Mouse (Mus musculus): ENCODE measurements around the gene Rtkn. TPM values are rescaled to one million over a fixed set of nuclear protein-coding genes. Genes with fewer than 3 reads are reported as not detected.
A peak's percentile ranks its signal among the peaks of the same experiment; 100 is the strongest.

The Rtkn gene
- polyA plus RNA-seq, 1 experiment from 2014 or later = 6.3 TPM

- Histone ChIP-seq H3K36me3 (ENCODE audit: control insufficient read depth, insufficient read depth, low read length) (no peaks in the 10 kb centered on the region), H3K9me3 (ENCODE audit: control insufficient read depth, low read length) (no peaks in the 10 kb centered on the region), H3K9ac (replicated peaks; ENCODE audit: low read depth, low read length) (no peak overlapping the region), H3K4me1 (ENCODE audit: control insufficient read depth, insufficient read depth, low read length) (peaks cover 9% of the 10 kb centered on the region), H3K27ac (ENCODE audit: low read depth, low read length) (no peak overlapping the region), H3K27me3 (ENCODE audit: control insufficient read depth, insufficient read depth, low read length) (no peaks in the 10 kb centered on the region), H3K4me2 (ENCODE audit: low read depth, low read length) (peak overlapping the region; percentile 78; the same call in 1 of the 2 replicates), H3K4me3 (ENCODE audit: low read depth, low read length) (no peak overlapping the region)
- peak; percentile 39; the same call in 1 of the 2 replicates for ATAC-seq (ENCODE audit: low read depth)
- 39% methylated on average over 11 of the region's 11 CpGs for WGBS
These were observed 7.6 kb downstream of the Rtkn start for GRCm38 (mm10) chr6:83142886-83143285.

GRCm38 (mm10) chr6:83145209-83145608, 9.9 kb downstream of the Rtkn start:
- no peaks in the 10 kb centered on the region for H3K27me3 ChIP-seq (ENCODE audit: control insufficient read depth, insufficient read depth, low read length)
- no peak for ATAC-seq (ENCODE audit: low read depth)
- no peak overlapping the region for H3K9ac ChIP-seq (replicated peaks; ENCODE audit: low read depth, low read length)
- H3K4me1 ChIP-seq (ENCODE audit: control insufficient read depth, insufficient read depth, low read length) = peaks cover 9% of the 10 kb centered on the region
- no peak overlapping the region for H3K27ac ChIP-seq (ENCODE audit: low read depth, low read length)
- H3K9me3 ChIP-seq (ENCODE audit: control insufficient read depth, low read length) = no peaks in the 10 kb centered on the region
- WGBS = 78% methylated on average over 2 of the region's 2 CpGs
- no peaks in the 10 kb centered on the region for H3K36me3 ChIP-seq (ENCODE audit: control insufficient read depth, insufficient read depth, low read length)
- no peak overlapping the region for H3K4me3 ChIP-seq (ENCODE audit: low read depth, low read length)
- no peak overlapping the region for H3K4me2 ChIP-seq (ENCODE audit: low read depth, low read length)

DNA sequence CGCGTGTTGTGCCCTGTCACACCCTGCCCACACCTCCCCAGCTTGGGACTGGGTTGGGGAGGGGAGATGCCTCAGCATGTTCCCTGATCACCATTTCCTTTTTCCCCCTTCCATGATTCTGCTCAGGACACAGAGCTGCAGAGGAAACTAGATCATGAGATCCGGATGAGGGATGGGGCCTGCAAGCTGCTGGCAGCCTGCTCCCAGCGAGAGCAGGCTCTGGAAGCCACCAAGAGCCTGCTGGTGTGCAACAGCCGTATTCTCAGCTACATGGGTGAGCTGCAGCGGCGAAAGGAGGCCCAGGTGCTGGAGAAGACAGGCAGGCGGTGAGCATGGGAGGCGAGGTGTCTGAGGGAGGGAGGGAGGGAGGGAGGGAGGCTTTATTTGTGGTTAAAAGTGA, 10.5 kb downstream of the Rtkn start:
- peaks cover 9% of the 10 kb centered on the region for H3K4me1 ChIP-seq (ENCODE audit: control insufficient read depth, insufficient read depth, low read length)
- H3K4me3 ChIP-seq (ENCODE audit: low read depth, low read length) = no peak overlapping the region
- H3K9me3 ChIP-seq (ENCODE audit: control insufficient read depth, low read length) = no peaks in the 10 kb centered on the region
- no peak overlapping the region for H3K9ac ChIP-seq (replicated peaks; ENCODE audit: low read depth, low read length)
- ATAC-seq (ENCODE audit: low read depth) = no peak
- 72% methylated on average over 9 of the region's 9 CpGs for WGBS
- no peaks in the 10 kb centered on the region for H3K27me3 ChIP-seq (ENCODE audit: control insufficient read depth, insufficient read depth, low read length)
- H3K36me3 ChIP-seq (ENCODE audit: control insufficient read depth, insufficient read depth, low read length) = no peaks in the 10 kb centered on the region
- no peak overlapping the region for H3K4me2 ChIP-seq (ENCODE audit: low read depth, low read length)
- no peak overlapping the region for H3K27ac ChIP-seq (ENCODE audit: low read depth, low read length)

- Histone ChIP-seq H3K4me2 (ENCODE audit: low read depth, low read length) (no peak overlapping the region), H3K27me3 (ENCODE audit: control insufficient read depth, insufficient read depth, low read length) (no peaks in the 10 kb centered on the region), H3K9ac (replicated peaks; ENCODE audit: low read depth, low read length) (no peak overlapping the region), H3K4me1 (ENCODE audit: control insufficient read depth, insufficient read depth, low read length) (peaks cover 3% of the 10 kb centered on the region), H3K36me3 (ENCODE audit: control insufficient read depth, insufficient read depth, low read length) (no peaks in the 10 kb centered on the region), H3K4me3 (ENCODE audit: low read depth, low read length) (no peak overlapping the region), H3K9me3 (ENCODE audit: control insufficient read depth, low read length) (no peaks in the 10 kb centered on the region), H3K27ac (ENCODE audit: low read depth, low read length) (no peak overlapping the region)
- 54% methylated on average over 7 of the region's 7 CpGs for WGBS
- no peak for ATAC-seq (ENCODE audit: low read depth)
These were observed 12.0 kb downstream of the Rtkn start for GRCm38 (mm10) chr6:83147280-83147679.

DNA sequence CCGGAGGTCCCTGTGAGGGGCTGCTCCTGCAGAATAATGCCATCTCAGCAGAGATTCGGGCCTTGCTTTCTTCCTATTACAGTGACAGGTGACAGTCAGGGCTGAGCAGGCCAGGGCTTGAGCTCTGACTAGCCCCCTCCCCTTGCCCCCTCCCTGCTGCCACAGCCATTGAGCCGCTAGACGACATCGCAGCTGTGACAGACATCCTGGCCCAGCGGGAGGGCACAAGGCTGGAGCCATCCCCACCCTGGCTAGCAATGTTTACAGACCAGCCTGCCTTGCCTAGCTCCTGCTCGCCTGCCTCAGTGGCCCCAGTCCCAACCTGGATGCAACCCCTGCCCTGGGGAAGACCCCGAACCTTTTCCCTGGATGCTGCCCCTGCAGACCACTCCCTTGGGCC, 16.5 kb downstream of the Rtkn start:
- no peak overlapping the region for H3K9ac ChIP-seq (replicated peaks; ENCODE audit: low read depth, low read length)

DNA sequence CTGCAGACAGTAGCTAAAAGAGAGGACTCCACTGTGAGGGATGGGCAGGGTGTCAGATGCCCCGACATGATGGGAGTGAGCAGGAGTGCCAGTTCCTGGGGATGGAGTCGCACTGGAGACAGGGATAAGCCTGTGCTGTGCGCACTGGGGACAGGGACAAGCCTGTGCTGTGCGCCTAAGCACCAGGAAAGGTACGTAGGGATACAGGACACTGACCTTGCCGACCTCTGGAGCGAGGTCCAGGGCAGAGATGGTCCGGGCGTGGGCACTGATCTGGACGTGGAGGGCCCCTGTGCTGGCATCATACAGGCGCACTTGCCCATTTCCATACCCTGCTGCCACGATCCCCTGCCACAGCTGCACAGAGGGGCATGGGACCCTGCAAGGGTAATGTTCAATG, 17.8 kb downstream of the Rtkn start:
- Histone ChIP-seq H3K9me3 (ENCODE audit: control insufficient read depth, low read length) (no peaks in the 10 kb centered on the region), H3K27ac (ENCODE audit: low read depth, low read length) (no peak overlapping the region), H3K9ac (replicated peaks; ENCODE audit: low read depth, low read length) (no peak overlapping the region), H3K36me3 (ENCODE audit: control insufficient read depth, insufficient read depth, low read length) (peaks cover 3% of the 10 kb centered on the region; the same call in 1 of the 2 replicates), H3K4me3 (ENCODE audit: low read depth, low read length) (no peak overlapping the region), H3K27me3 (ENCODE audit: control insufficient read depth, insufficient read depth, low read length) (no peaks in the 10 kb centered on the region), H3K4me2 (ENCODE audit: low read depth, low read length) (no peak overlapping the region), H3K4me1 (ENCODE audit: control insufficient read depth, insufficient read depth, low read length) (0 out of 2 replicates have a peak, but pooled peaks cover 7% of the 10 kb centered on the region)
- WGBS = 90% methylated on average over 12 of the region's 12 CpGs
- ATAC-seq (ENCODE audit: low read depth) = no peak

More for the DNA sequence above, 16.5 kb downstream of the Rtkn start:
- Histone ChIP-seq H3K27me3 (ENCODE audit: control insufficient read depth, insufficient read depth, low read length) (no peaks in the 10 kb centered on the region), H3K27ac (ENCODE audit: low read depth, low read length) (no peak overlapping the region), H3K4me1 (ENCODE audit: control insufficient read depth, insufficient read depth, low read length) (0 out of 2 replicates have a peak, but pooled peaks cover 7% of the 10 kb centered on the region), H3K4me2 (ENCODE audit: low read depth, low read length) (no peak overlapping the region), H3K9me3 (ENCODE audit: control insufficient read depth, low read length) (no peaks in the 10 kb centered on the region), H3K36me3 (ENCODE audit: control insufficient read depth, insufficient read depth, low read length) (peaks cover 3% of the 10 kb centered on the region; the same call in 1 of the 2 replicates), H3K4me3 (ENCODE audit: low read depth, low read length) (no peak overlapping the region)
- ATAC-seq (ENCODE audit: low read depth) = no peak
- 37% methylated on average over 8 of the region's 8 CpGs for WGBS

DNA sequence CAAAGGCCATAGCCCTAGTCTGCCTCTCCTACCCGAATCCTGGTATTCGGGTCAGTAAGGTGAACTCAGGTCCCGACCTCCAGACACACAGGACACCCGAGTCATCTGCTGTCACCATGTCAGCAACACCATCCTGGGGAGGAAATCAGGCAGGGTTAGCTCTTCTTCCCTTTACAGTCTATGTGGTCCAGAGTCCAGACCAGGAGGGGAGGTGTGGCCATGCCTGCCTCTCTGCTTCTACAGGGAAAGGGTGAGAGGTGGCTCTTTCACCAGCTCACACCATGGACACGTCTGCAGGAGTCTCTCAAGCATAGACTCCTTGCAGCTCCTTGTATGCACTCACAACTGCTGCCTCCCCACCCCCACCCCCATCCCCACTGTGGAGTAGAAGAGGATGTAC, 18.2 kb downstream of the Rtkn start:
- Histone ChIP-seq H3K4me1 (ENCODE audit: control insufficient read depth, insufficient read depth, low read length) (0 out of 2 replicates have a peak, but pooled peaks cover 7% of the 10 kb centered on the region), H3K4me3 (ENCODE audit: low read depth, low read length) (no peak overlapping the region), H3K4me2 (ENCODE audit: low read depth, low read length) (no peak overlapping the region), H3K36me3 (ENCODE audit: control insufficient read depth, insufficient read depth, low read length) (peaks cover 3% of the 10 kb centered on the region; the same call in 1 of the 2 replicates), H3K9ac (replicated peaks; ENCODE audit: low read depth, low read length) (no peak overlapping the region), H3K27ac (ENCODE audit: low read depth, low read length) (no peak overlapping the region), H3K27me3 (ENCODE audit: control insufficient read depth, insufficient read depth, low read length) (no peaks in the 10 kb centered on the region), H3K9me3 (ENCODE audit: control insufficient read depth, low read length) (no peaks in the 10 kb centered on the region)
- no peak for ATAC-seq (ENCODE audit: low read depth)
- 78% methylated on average over 5 of the region's 5 CpGs for WGBS

- WGBS = 8% methylated on average over 23 of the region's 23 CpGs
- peaks cover 5% of the 10 kb centered on the region for H3K27me3 ChIP-seq (ENCODE audit: control insufficient read depth, insufficient read depth, low read length)
- H3K9me3 ChIP-seq (ENCODE audit: control insufficient read depth, low read length) = no peaks in the 10 kb centered on the region
- peak overlapping the region; percentile 50 for H3K4me3 ChIP-seq (ENCODE audit: low read depth, low read length)
- peak; percentile 48 for ATAC-seq (ENCODE audit: low read depth)
- H3K4me1 ChIP-seq (ENCODE audit: control insufficient read depth, insufficient read depth, low read length) = 0 out of 2 replicates have a peak, but pooled peaks cover 7% of the 10 kb centered on the region
- H3K36me3 ChIP-seq (ENCODE audit: control insufficient read depth, insufficient read depth, low read length) = peaks cover 3% of the 10 kb centered on the region; the same call in 1 of the 2 replicates
- peak overlapping the region; percentile 4; the same call in 1 of the 2 replicates for H3K27ac ChIP-seq (ENCODE audit: low read depth, low read length)
- peak overlapping the region; percentile 39 for H3K9ac ChIP-seq (replicated peaks; ENCODE audit: low read depth, low read length)
- peak overlapping the region; percentile 57 for H3K4me2 ChIP-seq (ENCODE audit: low read depth, low read length)
These were observed 20.4 kb downstream of the Rtkn start for GRCm38 (mm10) chr6:83155552-83156238.

- WGBS = under 1% methylated on average over 32 of the region's 32 CpGs
- 0 out of 2 replicates have a peak, but pooled peaks cover 7% of the 10 kb centered on the region for H3K4me1 ChIP-seq (ENCODE audit: control insufficient read depth, insufficient read depth, low read length)
- ATAC-seq (ENCODE audit: low read depth) = peak; percentile 94
- H3K4me3 ChIP-seq (ENCODE audit: low read depth, low read length) = peak within 1 kb of the TSS; percentile 50
- H3K9ac ChIP-seq (replicated peaks; ENCODE audit: low read depth, low read length) = peak within 1 kb of the TSS; percentile 39
- peaks cover 10% of the 10 kb centered on the region for H3K27me3 ChIP-seq (ENCODE audit: control insufficient read depth, insufficient read depth, low read length)
- H3K9me3 ChIP-seq (ENCODE audit: control insufficient read depth, low read length) = no peaks in the 10 kb centered on the region
- H3K27ac ChIP-seq (ENCODE audit: low read depth, low read length) = peak within 1 kb of the TSS; percentile 4; the same call in 1 of the 2 replicates
- H3K4me2 ChIP-seq (ENCODE audit: low read depth, low read length) = peak within 1 kb of the TSS; percentile 57
- peaks cover 3% of the 10 kb centered on the region; the same call in 1 of the 2 replicates for H3K36me3 ChIP-seq (ENCODE audit: control insufficient read depth, insufficient read depth, low read length)
These were observed 21.0 kb downstream of the Rtkn start, which contains the start of the genes Wdr54 and 1700003E16Rik for GRCm38 (mm10) chr6:83156259-83156684. Gene Wdr54, minus strand, starts transcription at chr6:83156397. Gene 1700003E16Rik, plus strand, starts transcription at chr6:83156404.

Measured in neural tube, embryonic 14.5 days (tissue).